Mouse (Mus musculus): ENCODE measurements around the gene Arl15.

GRCm38 (mm10) chr13:113914551-113914971, 120.3 kb downstream of the Arl15 start:
- TF ChIP-seq CTCF (IDR thresholded peaks at IDR 0.05; ENCODE audit: borderline replicate concordance, extremely low read depth, insufficient read depth, insufficient read length), result no peak
- no peak for TF ChIP-seq POLR2A (IDR thresholded peaks at IDR 0.05; ENCODE audit: borderline replicate concordance, extremely low read depth, insufficient read depth, insufficient read length, poor library complexity, severe bottlenecking)

Data from brain, embryonic 14.5 days (tissue).